Mouse (Mus musculus): ENCODE measurements around the gene Pitpnc1.

The Pitpnc1 gene

GRCm38 (mm10) chr11:107325739-107326725 lies 144.5 kb downstream of the Pitpnc1 start:
- DNase-seq (ENCODE audit: low read depth) = no peak

GRCm38 (mm10) chr11:107325226-107325625 lies 145.3 kb downstream of the Pitpnc1 start:
- DNase-seq (ENCODE audit: low read depth) = no peak

GRCm38 (mm10) chr11:107323173-107323572 lies 147.3 kb downstream of the Pitpnc1 start:
- no peak for DNase-seq (ENCODE audit: low read depth)

- DNase-seq (ENCODE audit: low read depth) = no peak
Observed at GRCm38 (mm10) chr11:107322226-107322625, 148.3 kb downstream of the Pitpnc1 start.

GRCm38 (mm10) chr11:107321819-107322218 lies 148.7 kb downstream of the Pitpnc1 start:
- no peak for DNase-seq (ENCODE audit: low read depth)

- DNase-seq (ENCODE audit: low read depth) = no peak
Observed at GRCm38 (mm10) chr11:107319861-107320260, 150.6 kb downstream of the Pitpnc1 start.

- no peak for DNase-seq (ENCODE audit: low read depth)
Observed at GRCm38 (mm10) chr11:107317653-107318281, 152.7 kb downstream of the Pitpnc1 start.

GRCm38 (mm10) chr11:107315475-107315874 lies 155.0 kb downstream of the Pitpnc1 start:
- no peak for DNase-seq (ENCODE audit: low read depth)

- DNase-seq (ENCODE audit: low read depth) = no peak
Observed at GRCm38 (mm10) chr11:107310338-107311121, 160.0 kb downstream of the Pitpnc1 start.

GRCm38 (mm10) chr11:107306170-107306569 lies 164.3 kb downstream of the Pitpnc1 start:
- no peak for DNase-seq (ENCODE audit: low read depth)

- no peak for DNase-seq (ENCODE audit: low read depth)
Observed at GRCm38 (mm10) chr11:107302141-107302540, 168.4 kb downstream of the Pitpnc1 start.

- no peak for DNase-seq (ENCODE audit: low read depth)
Observed at GRCm38 (mm10) chr11:107300235-107300634, 170.3 kb downstream of the Pitpnc1 start.

GRCm38 (mm10) chr11:107299511-107300120 lies 170.9 kb downstream of the Pitpnc1 start:
- no peak for DNase-seq (ENCODE audit: low read depth)

GRCm38 (mm10) chr11:107296176-107296575 lies 174.3 kb downstream of the Pitpnc1 start:
- DNase-seq (ENCODE audit: low read depth) = no peak

GRCm38 (mm10) chr11:107292036-107292435 lies 178.5 kb downstream of the Pitpnc1 start:
- DNase-seq (ENCODE audit: low read depth) = no peak

GRCm38 (mm10) chr11:107288186-107288563 lies 182.3 kb downstream of the Pitpnc1 start:
- no peak for DNase-seq (ENCODE audit: low read depth)

- no peak for DNase-seq (ENCODE audit: low read depth)
Observed at GRCm38 (mm10) chr11:107287215-107288185, 183.0 kb downstream of the Pitpnc1 start.

GRCm38 (mm10) chr11:107285731-107286130 lies 184.8 kb downstream of the Pitpnc1 start:
- no peak for DNase-seq (ENCODE audit: low read depth)

- no peak for DNase-seq (ENCODE audit: low read depth)
Observed at GRCm38 (mm10) chr11:107283632-107284031, 186.9 kb downstream of the Pitpnc1 start.

GRCm38 (mm10) chr11:107282481-107282880 lies 188.0 kb downstream of the Pitpnc1 start:
- DNase-seq (ENCODE audit: low read depth) = no peak

GRCm38 (mm10) chr11:107279258-107279657 lies 191.2 kb downstream of the Pitpnc1 start:
- DNase-seq (ENCODE audit: low read depth) = no peak
